Mouse (Mus musculus) ES-Bruce4 (cell line): Measurements from ENCODE around the gene Atp5h.

Experiments
- EP300 ChIP-seq: IDR thresholded peaks from 2 replicates; pipeline ENCODE4 v1.6.1; 2011; ENCODE audit warnings: low read depth, low read length; ENCODE audit not compliant: insufficient read depth
- POLR2A ChIP-seq: IDR thresholded peaks from one replicate; pipeline ENCODE4 v1.8.1; 2011; ENCODE audit warnings: low read length; ENCODE audit not compliant: insufficient read depth

DNA sequence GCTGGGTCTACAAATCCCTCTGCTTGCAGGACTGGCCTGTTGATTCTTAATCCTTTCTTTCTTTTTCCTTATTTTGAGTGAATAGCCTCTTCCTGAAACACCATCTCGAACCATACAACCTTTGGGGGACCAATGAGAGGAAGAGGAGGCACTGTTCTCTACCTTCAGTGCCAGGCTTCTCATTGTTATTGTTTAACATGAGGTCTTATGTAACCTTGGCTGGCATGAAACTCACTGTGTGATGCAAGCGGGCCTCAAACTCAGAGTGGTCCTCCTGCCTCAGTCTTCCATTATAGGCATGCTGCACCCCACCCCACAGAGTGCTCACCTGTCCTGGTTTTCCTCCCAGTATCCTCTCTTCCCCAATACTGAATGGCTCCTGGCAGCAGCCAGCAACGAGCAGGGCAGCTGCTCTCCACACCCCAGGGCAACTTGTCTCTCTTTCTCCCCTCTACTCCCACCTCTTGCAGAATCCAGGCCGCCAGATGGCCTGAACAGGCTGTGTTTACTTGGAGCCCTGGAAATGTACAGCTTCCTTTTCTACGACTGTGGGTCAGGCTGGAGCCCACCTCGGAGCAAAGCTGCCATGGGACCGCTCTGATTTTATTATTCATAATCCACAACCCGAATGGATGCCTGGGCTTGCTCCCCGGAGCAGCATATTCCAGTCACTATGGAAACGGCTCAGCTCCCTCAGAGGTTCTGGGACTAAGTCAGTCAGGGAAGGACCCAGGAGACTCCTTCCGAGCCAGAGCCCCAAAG is 19.0 kb downstream of the Atp5h start:
- TF ChIP-seq POLR2A = no peak
- TF ChIP-seq EP300 = no peak
